Mouse (Mus musculus) gastrocnemius, adult 8-10 months (tissue): Measurements from ENCODE around the gene Plekha3. TPM values are rescaled to one million over a fixed set of nuclear protein-coding genes. Genes with fewer than 3 reads are reported as not detected.

Experiments used
- DNase-seq, 2 experiments: peaks; one replicate each; pipeline ENCODE4 v3.0.0; 2022; ENCODE audit warnings: low spot score in 2 of 2
- total RNA-seq, 4 experiments: library from RNA; stranded (reverse); gene quantifications; 2 replicates each; pipeline ENCODE4 v1.2.4; 2022

The Plekha3 gene
- 10 to 100 TPM in 2 of 4 experiments, 1 to 10 TPM in 2; 8.5 to 15.0 (median 10.3) TPM for total RNA-seq

- peak; percentile 59 to 64 for DNase-seq
These were observed at the start of gene Plekha3 for GRCm38 (mm10) chr2:76674725-76675427. Gene Plekha3, plus strand, starts transcription at chr2:76675281.

- no peak for DNase-seq
These were observed 44.8 kb upstream of the Plekha3 start for GRCm38 (mm10) chr2:76630293-76630692.

- no peak for DNase-seq
These were observed 43.5 kb upstream of the Plekha3 start for GRCm38 (mm10) chr2:76631600-76631999.

GRCm38 (mm10) chr2:76639637-76640036 lies 35.4 kb upstream of the Plekha3 start:
- no peak for DNase-seq

- no peak for DNase-seq
These were observed 31.3 kb upstream of the Plekha3 start for GRCm38 (mm10) chr2:76643801-76644200.

GRCm38 (mm10) chr2:76647441-76647869 lies 27.6 kb upstream of the Plekha3 start:
- no peak for DNase-seq

GRCm38 (mm10) chr2:76647883-76648570 lies 27.1 kb upstream of the Plekha3 start, which contains the start of the genes Prkra and Pjvk:
Gene Prkra, minus strand, starts transcription at chr2:76648015.
Gene Pjvk, plus strand, starts transcription at chr2:76648476.
- peak; percentile 96 to 97 for DNase-seq

GRCm38 (mm10) chr2:76648666-76649141 lies 26.4 kb upstream of the Plekha3 start:
- no peak for DNase-seq

GRCm38 (mm10) chr2:76653070-76653469 lies 22.0 kb upstream of the Plekha3 start:
- no peak for DNase-seq

GRCm38 (mm10) chr2:76654646-76655045 lies 20.4 kb upstream of the Plekha3 start:
- DNase-seq = no peak

- DNase-seq = no peak
These were observed 19.6 kb upstream of the Plekha3 start for GRCm38 (mm10) chr2:76655444-76655843.

- no peak for DNase-seq
These were observed 19.1 kb upstream of the Plekha3 start for GRCm38 (mm10) chr2:76655982-76656381.

- no peak for DNase-seq
These were observed 16.5 kb upstream of the Plekha3 start for GRCm38 (mm10) chr2:76658551-76658950.

- DNase-seq = no peak
These were observed 15.7 kb upstream of the Plekha3 start for GRCm38 (mm10) chr2:76659419-76659818.

GRCm38 (mm10) chr2:76665531-76665930 lies 9.6 kb upstream of the Plekha3 start:
- DNase-seq = no peak

- no peak for DNase-seq
These were observed 7.9 kb upstream of the Plekha3 start for GRCm38 (mm10) chr2:76667200-76667599.

- DNase-seq = no peak
These were observed 3.4 kb upstream of the Plekha3 start for GRCm38 (mm10) chr2:76671641-76672040.

GRCm38 (mm10) chr2:76672134-76672745 lies 2.8 kb upstream of the Plekha3 start:
- DNase-seq = no peak

- DNase-seq = peak; percentile 74 to 77
These were observed 2.1 kb upstream of the Plekha3 start, which contains the start of gene Fkbp7 for GRCm38 (mm10) chr2:76672966-76673392. Gene Fkbp7, minus strand, starts transcription at chr2:76673116.

GRCm38 (mm10) chr2:76673472-76674081 lies 1.5 kb upstream of the Plekha3 start:
- DNase-seq = no peak

GRCm38 (mm10) chr2:76675451-76675850 lies 370 bp downstream of the Plekha3 start:
- DNase-seq = no peak
